Mouse (Mus musculus) ES-Bruce4 (cell line): ENCODE data around the gene Ntm.

Experiments used
- CTCF ChIP-seq: IDR thresholded peaks from one replicate; pipeline ENCODE4 v1.8.1; 2011; ENCODE audit warnings: low read depth, low read length
- POLR2A ChIP-seq: IDR thresholded peaks from one replicate; pipeline ENCODE4 v1.8.1; 2011; ENCODE audit warnings: low read length; ENCODE audit not compliant: insufficient read depth

DNA sequence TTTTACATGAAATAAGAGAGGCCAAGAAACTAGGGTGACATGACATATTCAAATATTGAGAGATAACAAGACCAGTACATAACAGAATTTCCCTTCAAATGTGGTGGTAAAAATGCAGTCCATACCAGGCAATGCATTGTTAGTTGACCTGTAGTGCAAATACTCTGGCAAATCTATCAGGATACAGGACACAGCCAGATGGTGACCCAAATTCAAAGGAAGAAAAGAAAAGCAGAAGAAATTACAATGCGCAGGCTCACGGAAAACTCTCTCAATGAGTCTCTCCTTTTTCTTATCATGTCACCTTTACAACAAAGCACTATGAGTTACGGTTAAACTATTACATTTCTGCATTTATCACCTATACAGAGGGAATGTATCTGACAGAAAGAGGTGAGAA lies 664.6 kb downstream of the Ntm start:
- no peak for TF ChIP-seq CTCF
- no peak for TF ChIP-seq POLR2A
